Mouse (Mus musculus) intestine, embryonic 14.5 days (tissue): ENCODE results near the gene Jak1. TPM values are rescaled to one million over a fixed set of nuclear protein-coding genes. Genes with fewer than 3 reads are reported as not detected.
A peak's percentile ranks its signal among the peaks of the same experiment; 100 is the strongest.

ENCODE experiments used
- ATAC-seq: fragments of 200-750 bp; cut with Nextera tagmentation; replicated peaks from 2 replicates; pipeline ENCODE4 v1.8.0; 2017; ENCODE audit warnings: low read depth, moderate number of reproducible peaks, moderate TSS enrichment, moderate library complexity; ENCODE audit not compliant: low FRiP score, low TSS enrichment
- DNase-seq: peaks from one replicate; pipeline ENCODE4 v3.0.0-alpha.2; 2018; ENCODE audit warnings: low spot score
- H3K27ac ChIP-seq: fragments of 300-500 bp; sonication (generic); 2 replicates; pipeline ENCODE4 v1.5.1; 2014; ENCODE audit warnings: low read depth, mild to moderate bottlenecking, control low read depth
- H3K27me3 ChIP-seq: fragments of 300-500 bp; sonication (generic); replicated peaks from 2 replicates; pipeline ENCODE4 v1.6.1; 2014; ENCODE audit warnings: low read length, control low read depth; ENCODE audit not compliant: control insufficient read depth, insufficient read depth
- H3K36me3 ChIP-seq: fragments of 300-500 bp; sonication (generic); 2 replicates; pipeline ENCODE4 v1.6.1; 2014; ENCODE audit warnings: low read length, control low read depth; ENCODE audit not compliant: control insufficient read depth, insufficient read depth
- H3K4me1 ChIP-seq: fragments of 300-500 bp; sonication (generic); replicated peaks from 2 replicates; pipeline ENCODE4 v1.6.1; 2014; ENCODE audit warnings: low read length, control low read depth, mixed read lengths; ENCODE audit not compliant: control insufficient read depth, insufficient read depth
- H3K4me2 ChIP-seq: fragments of 300-500 bp; sonication (generic); 2 replicates; pipeline ENCODE4 v1.6.1; 2014; ENCODE audit warnings: low read length
- H3K4me3 ChIP-seq: fragments of 300-500 bp; sonication (generic); 2 replicates; pipeline ENCODE4 v1.5.1; 2014; ENCODE audit warnings: low read depth, low read length, control low read depth, mixed read lengths
- H3K9ac ChIP-seq: fragments of 300-500 bp; sonication (generic); 2 replicates; pipeline ENCODE4 v1.6.1; 2014; ENCODE audit warnings: mild to moderate bottlenecking, low read length
- H3K9me3 ChIP-seq: fragments of 300-500 bp; sonication (generic); 2 replicates; pipeline ENCODE4 v1.6.1; 2016; ENCODE audit warnings: low read length, control low read depth; ENCODE audit not compliant: control insufficient read depth
- WGBS: fragments of 180-500 bp; shearing (Covaris S2); extraction: QIAGEN DNeasy Blood & Tissue Kit; methylation state at CpG from one replicate; pipeline ENCODE4 v1.1.7; 2014; 5-methylcytosine and 5-hydroxymethylcytosine counted together
- polyA plus RNA-seq: library from polyadenylated mRNA; unstranded; fragments of >200 nt; fragmentation: Nextera tagmentation; extraction: Ambion mirVana; gene quantifications from 2 replicates; pipeline ENCODE4 v1.2.1, GENCODE M21; 2014

Jak1 gene
- polyA plus RNA-seq, 1 experiment from 2014 or later = 83.2 TPM

DNA sequence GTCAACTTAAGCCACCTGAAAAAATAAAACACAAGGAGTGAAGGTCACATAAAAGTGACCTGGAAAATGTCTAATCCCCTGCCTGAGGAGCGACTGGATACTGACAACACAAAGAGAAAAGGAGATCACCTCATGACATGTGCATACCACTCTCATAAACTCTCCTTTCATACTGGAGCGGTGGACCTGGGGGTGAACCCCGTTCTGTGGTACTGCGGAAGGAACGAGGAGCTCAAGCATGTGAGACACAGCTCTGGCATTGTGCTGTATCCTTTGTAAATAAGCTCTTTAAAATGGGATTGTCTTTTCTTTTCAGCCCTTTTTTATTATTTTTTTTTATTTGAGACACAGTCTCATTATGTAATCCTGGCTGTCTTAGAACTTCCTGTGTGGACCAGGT, 84.4 kb downstream of the Jak1 start:
- Histone ChIP-seq H3K27me3 (no peaks in the 10 kb centered on the region), H3K4me2 (no peak overlapping the region), H3K9me3 (no peaks in the 10 kb centered on the region), H3K9ac (no peak overlapping the region), H3K27ac (no peak overlapping the region), H3K4me3 (no peak overlapping the region), H3K4me1 (peaks cover 4% of the 10 kb centered on the region; the same call in 1 of the 2 replicates), H3K36me3 (peaks cover 43% of the 10 kb centered on the region)
- ATAC-seq (no peak), DNase-seq (no peak)
- WGBS = 65% methylated on average over 5 of the region's 5 CpGs

- Histone ChIP-seq H3K27me3 (no peaks in the 10 kb centered on the region), H3K4me2 (no peak overlapping the region), H3K9ac (no peak overlapping the region), H3K9me3 (no peaks in the 10 kb centered on the region), H3K27ac (no peak overlapping the region), H3K4me3 (no peak overlapping the region), H3K4me1 (peaks cover 4% of the 10 kb centered on the region; the same call in 1 of the 2 replicates), H3K36me3 (peaks cover 50% of the 10 kb centered on the region)
- ATAC-seq (no peak), DNase-seq (no peak)
- WGBS = 75% methylated on average over 6 of the region's 6 CpGs
These were observed 85.2 kb downstream of the Jak1 start for GRCm38 (mm10) chr4:101179836-101180235.

DNA sequence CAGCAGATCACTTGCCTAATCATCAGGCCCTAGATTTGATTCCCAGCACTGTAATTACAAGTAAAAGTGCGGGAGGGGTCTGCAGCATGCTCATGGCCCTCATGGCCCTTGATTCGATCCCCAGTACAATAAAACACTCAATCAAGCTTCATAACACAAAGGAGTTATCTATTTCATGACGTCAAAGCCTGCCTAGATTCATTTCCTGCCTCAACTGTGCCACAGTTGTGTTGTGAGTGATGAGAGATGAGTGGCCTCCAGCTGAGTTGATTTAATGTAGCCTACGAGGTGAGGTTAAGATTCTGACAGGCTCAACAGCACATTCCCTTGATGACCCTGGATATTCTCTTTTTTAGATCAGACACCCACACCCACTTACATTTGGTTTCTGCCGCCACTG, 86.0 kb downstream of the Jak1 start:
- ATAC-seq = no peak
- peaks cover 4% of the 10 kb centered on the region; the same call in 1 of the 2 replicates for H3K4me1 ChIP-seq

GRCm38 (mm10) chr4:101177796-101178195, 87.3 kb downstream of the Jak1 start:
- Histone ChIP-seq H3K27ac (no peak overlapping the region), H3K4me1 (no peaks in the 10 kb centered on the region), H3K4me2 (no peak overlapping the region), H3K36me3 (peaks cover 65% of the 10 kb centered on the region), H3K9me3 (no peaks in the 10 kb centered on the region), H3K27me3 (no peaks in the 10 kb centered on the region), H3K4me3 (no peak overlapping the region), H3K9ac (no peak overlapping the region)
- ATAC-seq = no peak
- DNase-seq = no peak
- WGBS = 47% methylated on average over 3 of the region's 3 CpGs

More for the DNA sequence above, 86.0 kb downstream of the Jak1 start:
- no peak for DNase-seq
- H3K9me3 ChIP-seq = no peaks in the 10 kb centered on the region
- no peaks in the 10 kb centered on the region for H3K27me3 ChIP-seq
- 70% methylated on average over 5 of the region's 5 CpGs for WGBS
- H3K27ac ChIP-seq = no peak overlapping the region
- H3K36me3 ChIP-seq = peaks cover 57% of the 10 kb centered on the region
- no peak overlapping the region for H3K4me3 ChIP-seq
- no peak overlapping the region for H3K4me2 ChIP-seq
- H3K9ac ChIP-seq = no peak overlapping the region

GRCm38 (mm10) chr4:101176123-101176522, 89.0 kb downstream of the Jak1 start:
- peaks cover 64% of the 10 kb centered on the region for H3K36me3 ChIP-seq
- 79% methylated on average over 6 of the region's 6 CpGs for WGBS
- no peaks in the 10 kb centered on the region for H3K27me3 ChIP-seq
- ATAC-seq (no peak), DNase-seq (no peak)
- no peak overlapping the region for H3K4me2 ChIP-seq
- H3K9me3 ChIP-seq = no peaks in the 10 kb centered on the region
- no peaks in the 10 kb centered on the region for H3K4me1 ChIP-seq
- no peak overlapping the region for H3K4me3 ChIP-seq
- no peak overlapping the region for H3K9ac ChIP-seq
- no peak overlapping the region for H3K27ac ChIP-seq

- DNase-seq = no peak
- Histone ChIP-seq H3K9me3 (no peaks in the 10 kb centered on the region), H3K27me3 (no peaks in the 10 kb centered on the region), H3K4me3 (no peak overlapping the region), H3K9ac (no peak overlapping the region), H3K27ac (no peak overlapping the region), H3K4me1 (no peaks in the 10 kb centered on the region), H3K4me2 (no peak overlapping the region), H3K36me3 (peaks cover 74% of the 10 kb centered on the region)
- 87% methylated on average over 10 of the region's 10 CpGs for whole genome bisulfite sequencing
- ATAC-seq = no peak
These were observed 90.0 kb downstream of the Jak1 start for GRCm38 (mm10) chr4:101174916-101175625.

- no peak for ATAC-seq
- Histone ChIP-seq H3K4me2 (no peak overlapping the region), H3K4me3 (no peak overlapping the region), H3K4me1 (no peaks in the 10 kb centered on the region), H3K9ac (no peak overlapping the region), H3K36me3 (peaks cover 71% of the 10 kb centered on the region), H3K27me3 (no peaks in the 10 kb centered on the region), H3K9me3 (no peaks in the 10 kb centered on the region), H3K27ac (no peak overlapping the region)
- DNase-seq = no peak
- WGBS = 71% methylated on average over 2 of the region's 2 CpGs
These were observed 92.3 kb downstream of the Jak1 start for GRCm38 (mm10) chr4:101172738-101173137.

DNA sequence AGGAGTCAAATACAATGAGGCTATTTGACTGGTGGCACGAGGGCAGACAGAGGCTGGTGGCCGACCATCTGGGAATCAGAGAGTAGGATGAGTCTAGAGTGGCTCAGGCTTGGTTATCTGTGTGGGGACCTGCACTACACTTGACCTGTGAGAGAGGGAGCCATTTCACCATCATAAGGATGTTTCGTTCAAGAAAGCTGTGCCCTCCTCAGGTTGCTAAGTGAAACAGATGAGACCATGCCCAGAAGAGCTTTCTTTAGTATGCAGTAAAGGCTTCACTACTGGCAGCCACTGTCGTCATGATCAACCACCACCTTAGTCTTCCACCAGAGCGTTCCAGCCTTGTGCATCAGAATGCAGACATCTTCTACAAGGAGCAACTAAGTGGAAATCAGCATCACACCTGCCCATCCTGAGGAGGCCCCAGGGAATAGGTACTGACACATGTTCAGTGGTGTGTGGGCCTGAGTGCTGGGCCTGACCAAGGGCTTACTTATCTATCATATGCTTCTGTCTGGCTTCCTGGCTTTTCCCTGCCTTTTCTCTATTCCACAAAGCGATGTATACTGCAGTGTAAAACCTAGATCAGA, 96.8 kb downstream of the Jak1 start:
- H3K36me3 ChIP-seq = peaks cover 58% of the 10 kb centered on the region
- H3K4me1 ChIP-seq = no peaks in the 10 kb centered on the region
- H3K9me3 ChIP-seq = no peaks in the 10 kb centered on the region
- no peaks in the 10 kb centered on the region for H3K27me3 ChIP-seq
- no peak for DNase-seq
- no peak overlapping the region for H3K9ac ChIP-seq
- 50% methylated on average over 6 of the region's 6 CpGs for WGBS
- no peak overlapping the region for H3K4me3 ChIP-seq
- no peak overlapping the region for H3K4me2 ChIP-seq
- no peak overlapping the region for H3K27ac ChIP-seq
- peak; percentile 60; the same call in 1 of the 2 replicates for ATAC-seq

GRCm38 (mm10) chr4:101167777-101168176, 97.3 kb downstream of the Jak1 start:
- ATAC-seq = no peak
- H3K4me1 ChIP-seq = no peaks in the 10 kb centered on the region
- no peak for DNase-seq
- no peaks in the 10 kb centered on the region for H3K9me3 ChIP-seq
- no peak overlapping the region for H3K9ac ChIP-seq
- H3K27me3 ChIP-seq = no peaks in the 10 kb centered on the region
- H3K36me3 ChIP-seq = peaks cover 57% of the 10 kb centered on the region
- H3K27ac ChIP-seq = no peak overlapping the region
- H3K4me2 ChIP-seq = no peak overlapping the region
- WGBS = 72% methylated on average over 1 of the region's 1 CpGs
- H3K4me3 ChIP-seq = no peak overlapping the region
